Mouse (Mus musculus): ENCODE results near the gene Med16. TPM values are rescaled to one million over a fixed set of nuclear protein-coding genes. Genes with fewer than 3 reads are reported as not detected.
A peak's percentile ranks its signal among the peaks of the same experiment; 100 is the strongest.
"Not testable (repeated sequence)": the region's sequence is repeated elsewhere in the genome, so short reads cannot be mapped to it uniquely, and the experiment has no call there.

The Med16 gene
- polyA plus RNA-seq, 1 experiment from 2014 or later, result 63.6 TPM

GRCm38 (mm10) chr10:79909092-79909922 lies 584 bp upstream of the Med16 start:
- Histone ChIP-seq H3K4me3 (peak overlapping the region; percentile 78), H3K36me3 (replicated peaks) (peaks cover 64% of the 10 kb centered on the region), H3K9me3 (no peaks in the 10 kb centered on the region), H3K4me1 (peaks cover 33% of the 10 kb centered on the region), H3K27me3 (replicated peaks; ENCODE audit: low read depth, poor library complexity, severe bottlenecking) (no peaks in the 10 kb centered on the region; the same call in 1 of the 2 replicates), H3K27ac (replicated peaks) (peak overlapping the region; percentile 100)
- peak; percentile 50 for DNase-seq (ENCODE audit: low spot score)
- 25% methylated on average over 14 of the region's 14 CpGs for WGBS

DNA sequence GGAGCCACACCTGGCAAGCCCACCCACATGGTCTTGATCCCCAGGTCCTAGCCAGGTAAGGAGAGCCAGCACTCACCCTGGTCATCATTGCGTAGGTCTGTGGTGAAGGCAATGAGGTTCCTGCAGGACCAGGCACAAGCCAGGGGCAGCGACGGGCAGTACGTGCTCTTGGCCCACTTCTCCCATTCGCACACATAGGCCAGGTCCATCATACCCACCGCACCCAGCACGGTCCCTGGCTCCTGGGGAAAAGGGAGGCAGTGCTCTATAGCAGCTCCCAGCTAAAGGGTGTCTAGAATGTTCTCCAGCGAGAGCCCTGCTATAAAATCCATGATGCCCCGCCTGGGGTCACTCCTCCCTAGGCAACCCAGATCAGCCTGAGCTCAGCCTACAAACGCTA lies 1.3 kb downstream of the Med16 start:
- H3K36me3 ChIP-seq (replicated peaks), result peaks cover 71% of the 10 kb centered on the region
- WGBS, result 91% methylated on average over 10 of the region's 10 CpGs
- no peak for DNase-seq (ENCODE audit: low spot score)
- no peaks in the 10 kb centered on the region for H3K9me3 ChIP-seq
- peaks cover 15% of the 10 kb centered on the region for H3K27me3 ChIP-seq (replicated peaks; ENCODE audit: low read depth, poor library complexity, severe bottlenecking)
- peak overlapping the region; percentile 78 for H3K4me3 ChIP-seq
- peaks cover 23% of the 10 kb centered on the region for H3K4me1 ChIP-seq
- peak overlapping the region; percentile 49 for H3K27ac ChIP-seq (replicated peaks)

GRCm38 (mm10) chr10:79906712-79907111 lies 2.0 kb downstream of the Med16 start:
- Histone ChIP-seq H3K9me3 (no peaks in the 10 kb centered on the region), H3K27me3 (replicated peaks; ENCODE audit: low read depth, poor library complexity, severe bottlenecking) (peaks cover 20% of the 10 kb centered on the region), H3K27ac (replicated peaks) (no peak overlapping the region), H3K4me3 (peak overlapping the region; percentile 78; the same call in 1 of the 2 replicates), H3K36me3 (replicated peaks) (peaks cover 71% of the 10 kb centered on the region), H3K4me1 (peaks cover 23% of the 10 kb centered on the region)
- 92% methylated on average over 9 of the region's 9 CpGs for WGBS
- no peak for DNase-seq (ENCODE audit: low spot score)

GRCm38 (mm10) chr10:79900951-79901410 lies 7.7 kb downstream of the Med16 start:
- no peak overlapping the region for H3K27ac ChIP-seq (replicated peaks)

GRCm38 (mm10) chr10:79897316-79898245 lies 11.1 kb downstream of the Med16 start:
- WGBS, result 51% methylated on average over 20 of the region's 20 CpGs
- Histone ChIP-seq H3K4me1 (peaks cover 34% of the 10 kb centered on the region), H3K27me3 (replicated peaks; ENCODE audit: low read depth, poor library complexity, severe bottlenecking) (peaks cover 52% of the 10 kb centered on the region), H3K36me3 (replicated peaks) (peaks cover 86% of the 10 kb centered on the region), H3K4me3 (peak overlapping the region; percentile 32; the same call in 1 of the 2 replicates), H3K27ac (replicated peaks) (no peak overlapping the region), H3K9me3 (no peaks in the 10 kb centered on the region)
- DNase-seq (ENCODE audit: low spot score), result peak; percentile 56

More at GRCm38 (mm10) chr10:79900951-79901410, 7.7 kb downstream of the Med16 start:
- peaks cover 29% of the 10 kb centered on the region for H3K4me1 ChIP-seq
- H3K4me3 ChIP-seq, result no peak overlapping the region
- peak; percentile 40 for DNase-seq (ENCODE audit: low spot score)
- H3K9me3 ChIP-seq, result no peaks in the 10 kb centered on the region
- 23% methylated on average over 2 of the region's 2 CpGs for WGBS
- peaks cover 54% of the 10 kb centered on the region for H3K27me3 ChIP-seq (replicated peaks; ENCODE audit: low read depth, poor library complexity, severe bottlenecking)
- H3K36me3 ChIP-seq (replicated peaks), result peaks cover 99% of the 10 kb centered on the region

DNA sequence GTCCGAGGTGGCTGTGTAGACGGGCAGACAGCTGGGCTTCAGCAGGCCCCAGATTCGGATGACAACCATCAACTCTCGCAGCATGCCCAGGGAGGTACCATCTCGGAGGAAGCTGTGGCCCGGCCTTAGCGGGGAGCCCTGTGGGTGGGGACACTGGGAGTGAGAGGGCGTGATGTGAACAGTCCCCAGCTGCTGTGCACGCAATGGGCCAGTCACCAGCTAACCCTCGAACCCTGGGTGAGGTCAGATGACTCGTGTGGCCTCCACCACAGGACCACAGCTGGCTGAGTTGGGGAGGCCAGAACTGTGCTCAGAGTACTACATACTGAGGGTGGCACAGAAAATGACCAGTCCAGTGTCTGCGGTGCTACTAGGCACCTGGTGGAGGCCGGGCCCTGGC lies 11.9 kb downstream of the Med16 start:
- H3K27ac ChIP-seq (replicated peaks), result no peak overlapping the region
- no peak overlapping the region for H3K4me3 ChIP-seq
- DNase-seq (ENCODE audit: low spot score), result no peak
- H3K36me3 ChIP-seq (replicated peaks), result peaks cover 78% of the 10 kb centered on the region
- peaks cover 46% of the 10 kb centered on the region for H3K27me3 ChIP-seq (replicated peaks; ENCODE audit: low read depth, poor library complexity, severe bottlenecking)
- 86% methylated on average over 13 of the region's 13 CpGs for WGBS
- no peaks in the 10 kb centered on the region for H3K9me3 ChIP-seq
- peaks cover 34% of the 10 kb centered on the region for H3K4me1 ChIP-seq

- WGBS, result 93% methylated on average over 16 of the region's 16 CpGs
- Histone ChIP-seq H3K9me3 (no peaks in the 10 kb centered on the region), H3K36me3 (replicated peaks) (peaks cover 73% of the 10 kb centered on the region), H3K4me3 (no peak overlapping the region), H3K4me1 (peaks cover 31% of the 10 kb centered on the region), H3K27ac (replicated peaks) (no peak overlapping the region), H3K27me3 (replicated peaks; ENCODE audit: low read depth, poor library complexity, severe bottlenecking) (peaks cover 50% of the 10 kb centered on the region)
- no peak for DNase-seq (ENCODE audit: low spot score)
Observed at GRCm38 (mm10) chr10:79896306-79896705, 12.4 kb downstream of the Med16 start.

- Histone ChIP-seq H3K27me3 (replicated peaks; ENCODE audit: low read depth, poor library complexity, severe bottlenecking) (peaks cover 36% of the 10 kb centered on the region), H3K4me1 (peaks cover 14% of the 10 kb centered on the region), H3K36me3 (replicated peaks) (peaks cover 36% of the 10 kb centered on the region)
- not testable (repeated sequence) for H3K4me3 ChIP-seq; H3K9me3 ChIP-seq; H3K27ac ChIP-seq (replicated peaks)
- DNase-seq (ENCODE audit: low spot score), result peak; percentile 88
- 44% methylated on average over 22 of the region's 22 CpGs for WGBS
Observed at GRCm38 (mm10) chr10:79892451-79893118, 16.1 kb downstream of the Med16 start.

- Histone ChIP-seq H3K27ac (replicated peaks) (0 out of 2 replicates have a peak within 1 kb of the TSS, but pooled peaks have one; percentile 1), H3K27me3 (replicated peaks; ENCODE audit: low read depth, poor library complexity, severe bottlenecking) (peaks cover 35% of the 10 kb centered on the region), H3K4me3 (no peak within 1 kb of the TSS), H3K4me1 (peaks cover 5% of the 10 kb centered on the region; the same call in 1 of the 2 replicates), H3K36me3 (replicated peaks) (peaks cover 17% of the 10 kb centered on the region), H3K9me3 (no peaks in the 10 kb centered on the region)
- 48% methylated on average over 5 of the region's 5 CpGs for WGBS
- no peak for DNase-seq (ENCODE audit: low spot score)
Observed at GRCm38 (mm10) chr10:79890670-79891069, 18.1 kb downstream of the Med16 start, which contains the start of gene Cfd. Gene Cfd, plus strand, starts transcription at chr10:79890853.

DNA sequence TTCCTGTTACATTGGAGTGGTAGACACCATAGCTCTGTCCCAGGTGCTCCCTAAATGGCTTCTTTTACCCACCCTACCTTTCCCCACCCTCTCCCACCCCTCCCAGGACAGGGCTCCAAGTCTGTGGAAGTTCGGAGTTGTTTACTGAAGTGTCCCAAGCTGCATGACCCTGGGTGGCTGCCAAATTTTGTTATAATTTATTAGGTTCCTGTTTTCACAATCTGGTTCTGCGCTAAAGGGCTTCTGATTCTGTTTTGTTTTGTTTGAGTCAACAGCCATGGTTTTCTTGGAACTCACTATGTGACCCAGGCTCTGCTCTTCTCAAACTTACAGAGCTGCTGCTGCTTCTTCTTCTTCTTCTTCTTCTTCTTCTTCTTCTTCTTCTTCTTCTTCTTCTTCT lies 19.3 kb downstream of the Med16 start:
- peaks cover 5% of the 10 kb centered on the region; the same call in 1 of the 2 replicates for H3K4me1 ChIP-seq
- H3K27me3 ChIP-seq (replicated peaks; ENCODE audit: low read depth, poor library complexity, severe bottlenecking), result peaks cover 30% of the 10 kb centered on the region
- no peaks in the 10 kb centered on the region for H3K9me3 ChIP-seq
- no peak for DNase-seq (ENCODE audit: low spot score)
- 84% methylated on average over 2 of the region's 2 CpGs for WGBS
- H3K4me3 ChIP-seq, result no peak overlapping the region
- peaks cover 4% of the 10 kb centered on the region for H3K36me3 ChIP-seq (replicated peaks)
- no peak overlapping the region for H3K27ac ChIP-seq (replicated peaks)

- no peaks in the 10 kb centered on the region for H3K36me3 ChIP-seq (replicated peaks)
- H3K9me3 ChIP-seq, result no peaks in the 10 kb centered on the region
- peaks cover 22% of the 10 kb centered on the region for H3K4me1 ChIP-seq
- WGBS, result 76% methylated on average over 8 of the region's 8 CpGs
- H3K4me3 ChIP-seq, result no peak overlapping the region
- H3K27me3 ChIP-seq (replicated peaks; ENCODE audit: low read depth, poor library complexity, severe bottlenecking), result peaks cover 52% of the 10 kb centered on the region
- no peak overlapping the region for H3K27ac ChIP-seq (replicated peaks)
- no peak for DNase-seq (ENCODE audit: low spot score)
Observed at GRCm38 (mm10) chr10:79886611-79887010, 22.1 kb downstream of the Med16 start.

DNA sequence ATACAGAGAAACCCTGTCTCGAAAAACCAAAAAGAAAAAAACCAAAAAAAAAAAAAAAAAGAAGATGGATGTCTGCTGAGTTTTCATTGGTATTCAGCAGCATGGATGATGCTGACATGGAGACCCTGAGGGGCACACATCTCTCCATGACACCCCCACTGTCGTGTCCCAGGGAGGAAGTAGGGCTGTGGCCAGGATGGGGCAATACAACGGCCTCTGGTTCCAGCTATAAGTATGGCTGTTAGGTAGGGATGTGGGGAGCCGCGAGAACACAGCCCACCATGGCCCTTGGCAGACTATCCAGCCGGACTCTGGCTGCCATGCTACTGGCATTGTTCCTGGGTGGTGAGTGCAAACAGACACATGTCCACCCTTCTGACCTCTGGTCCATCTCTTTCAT lies 22.7 kb downstream of the Med16 start, which contains the start of gene Elane:
Gene Elane, plus strand, starts transcription at position 194 of the 400 bp plus-strand sequence.
- peaks cover 24% of the 10 kb centered on the region for H3K4me1 ChIP-seq
- H3K4me3 ChIP-seq, result no peak within 1 kb of the TSS
- no peak for DNase-seq (ENCODE audit: low spot score)
- H3K36me3 ChIP-seq (replicated peaks), result no peaks in the 10 kb centered on the region
- H3K9me3 ChIP-seq, result no peaks in the 10 kb centered on the region
- 88% methylated on average over 6 of the region's 6 CpGs for WGBS
- H3K27ac ChIP-seq (replicated peaks), result no peak within 1 kb of the TSS
- H3K27me3 ChIP-seq (replicated peaks; ENCODE audit: low read depth, poor library complexity, severe bottlenecking), result peaks cover 52% of the 10 kb centered on the region
